Mouse (Mus musculus) T-helper 17 cell (primary cell): ENCODE results near the gene Dnajb5.

Experiments
- in situ Hi-C, 2 experiments: fragments of 300-600 bp; cut with MboI, MseI; formaldehyde crosslinking; loops; 1 replicate in 1 of 2; 2 replicates in 1 of 2; pipeline ENCODE4 v1.15.1; 2025; ENCODE audit warnings: high pct_unique_total_duplicates in 2 of 2

Dnajb5 gene

GRCm38 (mm10) chr4:42949676-42950051 lies at the start of gene Dnajb5:
Gene Dnajb5 (plus strand): TSS chr4:42949814.
- in situ Hi-C loops, result no loop called here

- in situ Hi-C loops, result no loop called here
Observed at GRCm38 (mm10) chr4:42900878-42901277, 48.7 kb upstream of the Dnajb5 start.

- in situ Hi-C loops, result no loop called here
Observed at GRCm38 (mm10) chr4:42902174-42902573, 47.4 kb upstream of the Dnajb5 start.

GRCm38 (mm10) chr4:42902730-42903129 lies 46.9 kb upstream of the Dnajb5 start:
- in situ Hi-C loops, result no loop called here

- in situ Hi-C loops, result no loop called here
Observed at GRCm38 (mm10) chr4:42903942-42904341, 45.7 kb upstream of the Dnajb5 start.

GRCm38 (mm10) chr4:42904523-42904922 lies 45.1 kb upstream of the Dnajb5 start:
- in situ Hi-C loops, result no loop called here

GRCm38 (mm10) chr4:42904966-42905365 lies 44.6 kb upstream of the Dnajb5 start:
- in situ Hi-C loops, result no loop called here

- in situ Hi-C loops, result no loop called here
Observed at GRCm38 (mm10) chr4:42913391-42913790, 36.2 kb upstream of the Dnajb5 start.

GRCm38 (mm10) chr4:42915311-42915710 lies 34.3 kb upstream of the Dnajb5 start:
- in situ Hi-C loops, result no loop called here

GRCm38 (mm10) chr4:42915966-42916365 lies 33.6 kb upstream of the Dnajb5 start:
- in situ Hi-C loops, result no loop called here

- in situ Hi-C loops, result no loop called here
Observed at GRCm38 (mm10) chr4:42916617-42917401, 32.8 kb upstream of the Dnajb5 start, which contains the start of gene Phf24. Gene Phf24 (plus strand): TSS chr4:42916660.

- in situ Hi-C loops, result no loop called here
Observed at GRCm38 (mm10) chr4:42917402-42917774, 32.2 kb upstream of the Dnajb5 start.

GRCm38 (mm10) chr4:42920726-42921125 lies 28.9 kb upstream of the Dnajb5 start:
- in situ Hi-C loops, result no loop called here

- in situ Hi-C loops, result no loop called here
Observed at GRCm38 (mm10) chr4:42921536-42921935, 28.1 kb upstream of the Dnajb5 start.

- in situ Hi-C loops, result no loop called here
Observed at GRCm38 (mm10) chr4:42922056-42922455, 27.6 kb upstream of the Dnajb5 start.

- in situ Hi-C loops, result no loop called here
Observed at GRCm38 (mm10) chr4:42922461-42922860, 27.2 kb upstream of the Dnajb5 start.

- in situ Hi-C loops, result no loop called here
Observed at GRCm38 (mm10) chr4:42924095-42924710, 25.4 kb upstream of the Dnajb5 start.

- in situ Hi-C loops, result no loop called here
Observed at GRCm38 (mm10) chr4:42928209-42928608, 21.4 kb upstream of the Dnajb5 start.

- in situ Hi-C loops, result no loop called here
Observed at GRCm38 (mm10) chr4:42928952-42929351, 20.7 kb upstream of the Dnajb5 start.

GRCm38 (mm10) chr4:42932229-42932969 lies 17.2 kb upstream of the Dnajb5 start:
- in situ Hi-C loops, result no loop called here

- in situ Hi-C loops, result no loop called here
Observed at GRCm38 (mm10) chr4:42933630-42934029, 16.0 kb upstream of the Dnajb5 start.

- in situ Hi-C loops, result no loop called here
Observed at GRCm38 (mm10) chr4:42941396-42941795, 8.2 kb upstream of the Dnajb5 start.
